Mouse (Mus musculus): ENCODE measurements around the gene Ryr1.
A peak's percentile ranks its signal among the peaks of the same experiment; 100 is the strongest.
"Not testable (repeated sequence)": the region's sequence is repeated elsewhere in the genome, so short reads cannot be mapped to it uniquely, and the experiment has no call there.

Gene Ryr1

GRCm38 (mm10) chr7:28990766-28991273 lies 134.2 kb downstream of the Ryr1 start:
- DNase-seq (ENCODE audit: low spot score): no peak

- no peak for DNase-seq (ENCODE audit: low spot score)
Measured at GRCm38 (mm10) chr7:28985207-28985606, 139.8 kb downstream of the Ryr1 start.

GRCm38 (mm10) chr7:28984452-28984851 lies 140.5 kb downstream of the Ryr1 start:
- DNase-seq (ENCODE audit: low spot score): no peak

- no peak for DNase-seq (ENCODE audit: low spot score)
Measured at GRCm38 (mm10) chr7:28983849-28984248, 141.1 kb downstream of the Ryr1 start.

- no peak for DNase-seq (ENCODE audit: low spot score)
Measured at GRCm38 (mm10) chr7:28983141-28983564, 141.8 kb downstream of the Ryr1 start.

GRCm38 (mm10) chr7:28982274-28983013 lies 142.5 kb downstream of the Ryr1 start:
- DNase-seq (ENCODE audit: low spot score): peak; percentile 30

GRCm38 (mm10) chr7:28981651-28982273 lies 143.2 kb downstream of the Ryr1 start, which contains the start of the genes Eif3k and Map4k1:
TSS of gene Eif3k (minus strand) at chr7:28981864.
TSS of gene Map4k1 (plus strand) at chr7:28982050.
- DNase-seq (ENCODE audit: low spot score): peak; percentile 100

- no peak for DNase-seq (ENCODE audit: low spot score)
Measured at GRCm38 (mm10) chr7:28977556-28977955, 147.4 kb downstream of the Ryr1 start.

- no peak for DNase-seq (ENCODE audit: low spot score)
Measured at GRCm38 (mm10) chr7:28973025-28973424, 152.0 kb downstream of the Ryr1 start.

- DNase-seq (ENCODE audit: low spot score): peak; percentile 88
Measured at GRCm38 (mm10) chr7:28972542-28972985, 152.4 kb downstream of the Ryr1 start.

GRCm38 (mm10) chr7:28971770-28972269 lies 153.2 kb downstream of the Ryr1 start:
- DNase-seq (ENCODE audit: low spot score): no peak

GRCm38 (mm10) chr7:28971029-28971428 lies 153.9 kb downstream of the Ryr1 start:
- DNase-seq (ENCODE audit: low spot score): no peak

- DNase-seq (ENCODE audit: low spot score): no peak
Measured at GRCm38 (mm10) chr7:28969672-28970394, 155.1 kb downstream of the Ryr1 start.

- no peak for DNase-seq (ENCODE audit: low spot score)
Measured at GRCm38 (mm10) chr7:28969271-28969670, 155.7 kb downstream of the Ryr1 start.

GRCm38 (mm10) chr7:28968120-28968519 lies 156.9 kb downstream of the Ryr1 start:
- not testable (repeated sequence) for DNase-seq (ENCODE audit: low spot score)

GRCm38 (mm10) chr7:28966751-28967505 lies 158.1 kb downstream of the Ryr1 start:
- no peak for DNase-seq (ENCODE audit: low spot score)

- DNase-seq (ENCODE audit: low spot score): no peak
Measured at GRCm38 (mm10) chr7:28966181-28966580, 158.8 kb downstream of the Ryr1 start.

GRCm38 (mm10) chr7:28965346-28965840 lies 159.6 kb downstream of the Ryr1 start:
- DNase-seq (ENCODE audit: low spot score): no peak

GRCm38 (mm10) chr7:28963399-28963923 lies 161.5 kb downstream of the Ryr1 start:
- DNase-seq (ENCODE audit: low spot score): no peak

- DNase-seq (ENCODE audit: low spot score): peak; percentile 99
Measured at GRCm38 (mm10) chr7:28961927-28962670, 162.9 kb downstream of the Ryr1 start, which contains the start of gene Actn4. TSS of gene Actn4 (minus strand) at chr7:28962340.

Measured in embryo, embryonic 10.5 days (tissue).